Mouse (Mus musculus) cerebellum, adult 9-11 months (tissue): ENCODE measurements around the gene Gtf2ird1.

Experiments used
- DNase-seq: peaks from one replicate; pipeline ENCODE4 v3.0.0; 2022

Gene Gtf2ird1

DNA sequence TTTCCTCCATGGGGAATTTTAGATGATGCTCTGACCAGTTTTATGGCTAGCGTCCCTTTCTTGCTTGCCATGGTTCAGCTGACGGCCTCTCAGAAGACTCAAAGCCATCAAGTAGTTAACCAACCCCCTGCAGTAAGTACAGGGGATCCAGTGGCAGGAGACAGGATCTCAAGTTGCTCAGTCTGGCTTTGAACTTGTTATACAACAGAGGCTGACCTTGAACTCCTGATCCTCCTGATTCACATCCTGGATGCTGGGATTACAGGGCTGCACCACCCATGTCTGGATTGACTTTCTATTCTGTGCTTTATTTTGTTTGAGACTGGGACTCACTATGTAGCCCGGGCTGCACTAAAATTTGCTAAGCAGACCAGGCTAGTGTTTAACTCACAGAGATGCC is 14.4 kb downstream of the Gtf2ird1 start:
- no peak for DNase-seq

GRCm38 (mm10) chr5:134441105-134441504 is 15.4 kb downstream of the Gtf2ird1 start:
- no peak for DNase-seq

DNA sequence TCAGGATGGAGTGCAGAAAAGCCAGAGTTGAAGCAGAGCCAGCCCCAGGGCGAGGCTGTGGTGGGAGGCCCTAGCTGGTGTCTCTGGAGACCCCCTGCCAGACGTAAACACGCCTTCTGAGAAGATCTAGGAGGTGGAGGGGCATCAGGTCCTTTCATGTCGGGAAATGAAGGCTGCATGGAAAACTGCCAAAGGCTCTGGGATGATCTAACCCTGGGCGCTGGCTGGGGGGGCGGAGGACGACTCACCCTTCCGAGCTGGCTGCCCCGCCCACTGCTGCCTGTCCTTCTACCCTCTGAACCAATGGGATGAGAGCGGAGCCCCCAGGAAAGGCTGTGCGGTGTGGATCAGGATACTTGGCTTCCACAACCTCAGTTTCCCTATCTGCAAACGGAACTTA is 16.4 kb downstream of the Gtf2ird1 start:
- no peak for DNase-seq

- no peak for DNase-seq
These were observed 17.0 kb downstream of the Gtf2ird1 start for GRCm38 (mm10) chr5:134439481-134439880.

- DNase-seq, result no peak
These were observed 17.7 kb downstream of the Gtf2ird1 start for GRCm38 (mm10) chr5:134438676-134439425.

GRCm38 (mm10) chr5:134437459-134437827 is 19.1 kb downstream of the Gtf2ird1 start:
- DNase-seq, result peak; percentile 52

DNA sequence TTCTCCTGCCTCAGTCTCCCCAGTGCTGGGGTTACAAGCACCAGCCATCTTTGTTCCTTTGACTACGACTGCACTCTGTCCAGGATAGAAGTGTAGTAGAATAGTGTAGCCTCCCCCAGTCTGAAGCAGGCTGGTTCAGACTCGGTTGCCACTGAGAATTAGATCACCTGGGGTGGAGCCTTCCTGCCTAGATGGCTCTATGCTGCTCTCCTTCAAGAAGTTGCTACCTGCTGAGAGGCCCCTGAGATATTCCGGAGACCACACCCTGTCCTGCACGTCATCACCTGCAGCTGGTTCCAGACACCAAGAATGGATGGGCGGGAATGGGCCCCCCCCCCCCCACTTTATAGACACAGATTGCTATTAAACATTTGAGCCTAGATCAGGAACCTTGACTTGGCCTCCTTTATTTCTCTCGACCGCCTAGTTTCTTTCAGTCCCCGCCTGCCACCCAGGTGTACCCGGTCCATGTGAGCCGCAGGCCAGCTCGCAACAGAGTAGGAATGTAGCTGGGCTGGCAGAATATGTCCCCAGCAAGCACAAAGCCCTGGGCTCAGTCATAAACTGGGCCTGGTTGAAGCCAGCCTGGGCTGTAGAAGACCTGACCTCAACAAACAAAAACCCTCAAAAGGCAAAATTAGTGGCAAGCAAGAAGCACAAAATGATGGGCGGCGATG is 19.6 kb downstream of the Gtf2ird1 start:
- DNase-seq, result no peak

DNA sequence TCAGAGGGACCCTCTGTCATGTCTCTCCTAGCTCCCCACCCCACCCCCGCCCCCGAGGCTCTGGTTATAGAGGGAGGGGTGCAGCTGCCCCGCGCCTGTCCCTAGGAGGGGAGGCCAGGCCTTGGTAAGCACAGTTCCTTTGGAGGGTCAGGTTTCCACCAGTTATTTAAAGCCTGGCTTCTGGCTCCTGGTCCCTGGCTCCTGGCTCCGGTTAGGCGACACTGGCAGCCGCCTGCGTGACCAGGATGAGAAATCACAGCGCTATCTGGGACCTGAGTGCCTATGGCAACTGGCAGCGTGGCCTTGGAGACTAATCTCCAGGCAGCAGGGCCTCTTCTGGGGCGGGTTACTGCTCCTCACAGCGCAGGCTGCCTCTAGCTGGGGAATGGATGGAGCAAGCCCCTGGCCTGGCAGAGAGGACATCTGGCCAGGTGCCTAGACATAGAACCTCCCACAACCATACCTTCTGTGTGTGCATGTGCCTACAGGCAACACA is 20.6 kb downstream of the Gtf2ird1 start:
- peak; percentile 61 for DNase-seq

GRCm38 (mm10) chr5:134433137-134433536 is 23.4 kb downstream of the Gtf2ird1 start:
- DNase-seq, result no peak

DNA sequence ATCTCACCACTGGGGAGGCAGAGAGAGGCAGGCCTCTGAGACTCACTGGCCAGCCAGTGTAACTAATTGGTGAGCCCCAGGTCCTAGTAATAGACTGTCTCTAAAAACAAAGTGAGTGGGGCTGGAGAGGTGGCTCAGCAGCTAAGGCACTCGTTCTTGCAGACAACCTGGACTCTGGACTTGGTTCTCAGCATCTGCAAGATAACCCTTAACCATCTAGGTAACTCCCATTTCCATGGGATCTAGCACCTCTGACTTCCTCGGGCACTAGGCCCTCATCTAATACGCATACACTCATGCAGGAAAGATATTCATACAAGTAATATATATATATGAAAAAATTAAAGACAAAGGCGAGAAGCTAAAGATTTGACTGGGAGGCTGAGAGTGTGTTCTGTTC is 26.4 kb downstream of the Gtf2ird1 start:
- DNase-seq, result no peak

- no peak for DNase-seq
These were observed 28.9 kb downstream of the Gtf2ird1 start for GRCm38 (mm10) chr5:134427664-134428063.

- no peak for DNase-seq
These were observed 30.9 kb downstream of the Gtf2ird1 start for GRCm38 (mm10) chr5:134425601-134426000.

DNA sequence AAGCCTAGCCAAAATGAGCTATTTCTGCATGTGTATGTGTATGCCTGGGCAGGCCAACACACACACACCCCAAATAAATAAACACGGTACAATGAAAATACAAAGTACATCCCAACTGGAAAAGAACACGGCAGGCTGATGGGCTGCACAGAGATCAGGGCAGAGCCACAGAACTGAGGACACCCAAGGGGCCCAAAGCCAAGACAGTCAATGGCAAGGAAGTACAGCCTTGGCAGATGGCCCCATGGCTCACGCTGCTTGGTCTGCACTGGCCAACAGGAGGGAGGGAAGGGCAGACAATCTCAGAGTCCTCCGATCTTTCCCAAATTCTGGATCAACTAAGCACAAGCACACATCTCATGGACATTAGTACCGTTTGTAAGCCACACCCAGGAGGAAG is 32.6 kb downstream of the Gtf2ird1 start:
- DNase-seq, result peak; percentile 90

GRCm38 (mm10) chr5:134423372-134423771 is 33.1 kb downstream of the Gtf2ird1 start:
- DNase-seq, result no peak

- DNase-seq, result no peak
These were observed 34.1 kb downstream of the Gtf2ird1 start for GRCm38 (mm10) chr5:134422265-134422925.

GRCm38 (mm10) chr5:134421061-134421460 is 35.5 kb downstream of the Gtf2ird1 start:
- peak; percentile 80 for DNase-seq

DNA sequence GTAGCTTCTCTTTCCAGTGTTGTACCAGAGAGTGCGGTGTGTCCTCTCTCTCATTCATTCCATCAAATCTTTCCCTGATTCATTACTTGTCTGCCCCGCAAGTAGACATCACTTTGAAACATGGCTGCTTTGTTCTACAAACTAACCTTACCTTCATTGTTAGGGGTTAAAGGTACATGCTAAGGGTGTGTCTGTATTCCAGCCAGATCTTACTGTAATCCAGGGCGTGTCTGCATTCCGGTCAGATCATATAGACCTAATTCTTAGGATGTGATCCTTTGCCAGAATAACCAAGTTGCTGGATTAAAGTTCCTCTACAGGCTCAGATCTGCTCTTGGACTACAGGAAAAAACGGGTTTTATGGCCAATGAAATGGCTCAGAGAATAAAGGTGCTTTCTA is 36.8 kb downstream of the Gtf2ird1 start:
- DNase-seq, result no peak

GRCm38 (mm10) chr5:134418315-134419074 is 38.0 kb downstream of the Gtf2ird1 start:
- no peak for DNase-seq

DNA sequence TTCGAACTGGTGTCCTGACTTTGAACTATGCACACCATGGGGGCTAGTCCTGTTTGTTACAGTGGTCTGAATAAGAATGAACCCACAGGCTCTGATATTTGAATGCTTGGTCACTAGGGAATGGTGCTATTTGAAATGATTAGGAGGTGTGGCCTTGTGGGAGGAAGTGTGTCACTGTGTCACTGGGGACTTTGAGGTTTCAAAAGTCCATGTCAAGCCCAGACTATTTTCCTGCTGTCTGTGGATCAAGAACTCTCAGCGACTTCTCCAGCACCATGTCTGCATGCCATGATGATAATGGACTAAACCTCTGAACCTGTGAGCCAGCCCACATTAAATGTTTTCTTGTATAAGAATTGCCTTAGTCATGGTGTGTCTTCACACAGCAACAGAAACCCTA is 44.2 kb downstream of the Gtf2ird1 start:
- DNase-seq, result no peak

DNA sequence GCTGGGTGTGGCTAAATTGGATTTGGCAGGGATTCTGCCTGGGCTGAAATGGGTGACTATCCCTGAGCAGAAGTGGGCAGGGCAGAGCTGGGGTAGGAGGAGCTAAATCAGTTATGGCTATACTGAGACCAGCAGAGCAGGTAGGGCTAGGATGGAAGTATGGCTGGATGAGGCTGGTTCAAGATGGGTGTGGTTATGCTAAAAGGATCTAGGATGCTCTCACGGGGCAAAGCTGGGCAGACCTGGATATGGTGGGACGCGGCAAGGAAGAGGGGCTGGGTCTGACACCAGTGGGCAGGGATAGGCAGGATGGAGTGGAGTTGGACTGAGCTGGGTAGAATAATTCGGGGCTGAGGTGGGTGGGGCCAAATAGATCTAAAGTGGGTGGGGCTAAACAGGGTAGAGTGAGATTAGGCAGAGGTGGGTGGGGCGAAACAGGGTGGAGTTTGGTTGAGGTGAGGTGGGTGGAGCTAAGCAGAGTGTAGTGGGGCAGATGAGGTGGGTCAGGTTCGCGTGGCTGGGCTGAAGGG is 46.1 kb downstream of the Gtf2ird1 start:
- DNase-seq, result no peak

GRCm38 (mm10) chr5:134409606-134410306 is 46.8 kb downstream of the Gtf2ird1 start:
- DNase-seq, result no peak

DNA sequence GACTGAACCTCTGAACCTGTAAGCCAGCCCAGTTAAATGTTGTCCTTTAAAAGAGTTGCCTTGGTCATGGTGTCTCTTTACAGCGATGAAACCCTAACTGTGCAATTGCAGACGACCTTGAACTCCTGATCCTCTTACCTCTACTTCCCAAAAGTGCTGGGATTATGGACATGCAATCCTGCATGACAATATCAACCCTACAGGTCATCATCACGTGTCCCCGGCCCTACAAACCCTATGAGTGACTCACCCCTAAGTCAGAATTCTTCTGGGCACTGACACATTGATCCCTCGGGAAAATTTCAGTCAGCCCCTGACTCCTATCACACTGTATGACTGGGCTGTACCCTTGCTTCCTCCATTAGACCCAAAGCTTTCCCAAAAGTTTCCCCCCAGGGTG is 48.4 kb downstream of the Gtf2ird1 start:
- no peak for DNase-seq
